Mouse (Mus musculus): ENCODE data around the gene Wdr73. TPM values are rescaled to one million over a fixed set of nuclear protein-coding genes. Genes with fewer than 3 reads are reported as not detected.

The Wdr73 gene
- total and polyA plus RNA-seq, 3 experiments = 42.4 to 55.7 (median 48.1) TPM

DNA sequence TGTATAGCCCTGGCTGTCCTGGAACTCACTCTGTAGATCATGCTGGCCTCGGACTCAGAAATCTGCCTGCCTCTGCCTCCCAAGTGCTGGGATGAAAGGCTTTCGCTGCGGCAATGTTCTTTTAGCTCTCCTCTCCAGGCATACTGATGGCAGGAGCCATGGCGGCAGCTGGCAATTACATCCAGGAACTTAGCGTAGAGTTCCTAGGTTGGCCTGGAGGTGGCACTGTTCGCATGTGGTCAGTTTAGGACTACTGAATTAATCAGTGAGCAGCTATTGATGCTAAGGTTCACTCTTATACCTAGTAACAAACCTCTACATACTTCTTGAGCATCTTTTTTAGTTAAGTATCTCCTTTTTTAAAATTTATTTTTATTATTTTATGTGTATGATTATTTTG, 43.9 kb downstream of the Wdr73 start:
- peak; percentile 72 for DNase-seq (ENCODE audit: extremely low read depth)
- Histone ChIP-seq H3K36me3 (replicated peaks in 1 of 2; ENCODE audit: control insufficient read depth in 1 of 2, insufficient read depth in 1 of 2, low read length in 1 of 2) (no peaks in the 10 kb centered on the region), H3K9me3 (replicated peaks; ENCODE audit: low read length) (peaks cover 5% of the 10 kb centered on the region), H3K27ac (ENCODE audit: insufficient read depth, low read depth) (no peak overlapping the region), H3K4me2 (ENCODE audit: insufficient read depth, low read depth, poor library complexity, severe bottlenecking) (peak overlapping the region; percentile 51), H3K9ac (ENCODE audit: insufficient read depth, low read depth) (peak overlapping the region; percentile 22; the same call in 1 of the 2 replicates), H3K79me2 (replicated peaks; ENCODE audit: control insufficient read depth, extremely low read depth, insufficient read depth, poor library complexity, severe bottlenecking) (no peaks in the 10 kb centered on the region), H3K4me1 (ENCODE audit: control insufficient read depth in 1 of 2, insufficient read depth in 2 of 2) (peaks cover 6 to 22% of the 10 kb centered on the region in 2 experiments; a peak in 3 of 4 replicates), H3K27me3 (replicated peaks) (no peaks in the 10 kb centered on the region), H3K4me3 (replicated peaks in 1 of 3; ENCODE audit: low read depth in 2 of 3, low read length in 2 of 3, poor library complexity in 1 of 3) (no peak overlapping the region)
- in situ Hi-C loops (cut with MboI; ENCODE audit: low pct_ligation_motif_present, low pct_unique_long_range_greater_than_20kb, low sequenced_read_pairs) = no loop called here
- dilution Hi-C loops (cut with MboI; ENCODE audit: extremely low pct_ligation_motif_present, extremely low pct_unique_long_range_greater_than_20kb, low sequenced_read_pairs) = no loop called here
- TF ChIP-seq POLR2A (IDR thresholded peaks at IDR 0.05; ENCODE audit: low read depth, low read length) (peak; percentile 36; the same call in 1 of the 2 replicates), ZC3H11A (IDR thresholded peaks at IDR 0.05; ENCODE audit: low read depth, low read length) (peak; percentile 39), HCFC1 (IDR thresholded peaks at IDR 0.05; ENCODE audit: low read depth, low read length) (peak; percentile 53), RAD21 (IDR thresholded peaks at IDR 0.05; ENCODE audit: low read depth, low read length) (peak; percentile 89), MAZ (IDR thresholded peaks at IDR 0.05; ENCODE audit: low read depth, low read length) (0 out of 2 replicates have a peak, but pooled peaks have one; percentile 18), SIN3A (IDR thresholded peaks at IDR 0.05; ENCODE audit: low read length) (no peak), SMC3 (IDR thresholded peaks at IDR 0.05; ENCODE audit: low read depth, low read length) (peak; percentile 74), ELF1 (IDR thresholded peaks at IDR 0.05; ENCODE audit: low read depth, low read length) (peak; percentile 43), ETS1 (conservative IDR thresholded peaks at IDR 0.05; ENCODE audit: low read depth, low read length) (no peak), TCF12 (IDR thresholded peaks at IDR 0.05; ENCODE audit: low read depth, low read length) (0 out of 2 replicates have a peak, but pooled peaks have one; percentile 13), MAX (IDR thresholded peaks at IDR 0.05; ENCODE audit: low read length) (no peak), CTCF (conservative IDR thresholded peaks at IDR 0.05 in 1 of 2, IDR thresholded peaks at IDR 0.05 in 1 of 2; ENCODE audit: low read depth in 2 of 2, low read length in 2 of 2) (peak; percentile 88 to 92), MYC (IDR thresholded peaks at IDR 0.05; ENCODE audit: low read depth, low read length) (peak; percentile 73)

DNA sequence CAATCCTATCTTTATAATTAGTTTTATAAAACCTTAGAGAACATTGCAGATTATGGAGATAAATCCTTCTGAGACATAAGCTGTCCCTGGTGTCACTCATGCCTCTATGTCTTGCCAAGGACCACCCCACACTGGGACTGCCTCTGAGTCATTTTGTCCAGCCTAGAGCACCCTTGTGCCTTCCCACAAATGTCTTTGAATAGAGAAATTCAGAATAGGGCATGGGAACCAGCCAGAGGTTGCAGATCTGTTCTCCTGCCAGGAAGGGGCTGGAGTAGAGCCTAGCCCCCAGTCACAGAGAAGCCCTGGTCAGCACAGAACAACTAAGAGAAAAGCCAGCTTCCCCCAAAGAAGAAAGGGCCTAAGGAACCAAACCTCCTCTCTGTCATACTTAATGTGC, 45.8 kb downstream of the Wdr73 start:
- no peak for DNase-seq (ENCODE audit: extremely low read depth)
- Histone ChIP-seq H3K4me2 (ENCODE audit: insufficient read depth, low read depth, poor library complexity, severe bottlenecking) (no peak overlapping the region), H3K4me3 (replicated peaks in 1 of 3; ENCODE audit: low read depth in 2 of 3, low read length in 2 of 3, poor library complexity in 1 of 3) (no peak overlapping the region), H3K9me3 (replicated peaks; ENCODE audit: low read length) (peaks cover 5% of the 10 kb centered on the region), H3K79me2 (replicated peaks; ENCODE audit: control insufficient read depth, extremely low read depth, insufficient read depth, poor library complexity, severe bottlenecking) (no peaks in the 10 kb centered on the region), H3K4me1 (ENCODE audit: control insufficient read depth in 1 of 2, insufficient read depth in 2 of 2) (peaks cover 4 to 13% of the 10 kb centered on the region in 2 experiments; a peak in 3 of 4 replicates), H3K36me3 (replicated peaks in 1 of 2; ENCODE audit: control insufficient read depth in 1 of 2, insufficient read depth in 1 of 2, low read length in 1 of 2) (no peaks in the 10 kb centered on the region), H3K27ac (ENCODE audit: insufficient read depth, low read depth) (no peak overlapping the region), H3K9ac (ENCODE audit: insufficient read depth, low read depth) (no peak overlapping the region), H3K27me3 (replicated peaks) (no peaks in the 10 kb centered on the region)
- in situ Hi-C loops (cut with MboI; ENCODE audit: low pct_ligation_motif_present, low pct_unique_long_range_greater_than_20kb, low sequenced_read_pairs) (no loop called here), dilution Hi-C loops (cut with MboI; ENCODE audit: extremely low pct_ligation_motif_present, extremely low pct_unique_long_range_greater_than_20kb, low sequenced_read_pairs) (no loop called here)
- TF ChIP-seq HCFC1 (IDR thresholded peaks at IDR 0.05; ENCODE audit: low read depth, low read length) = no peak
- TF ChIP-seq SMC3 (IDR thresholded peaks at IDR 0.05; ENCODE audit: low read depth, low read length) = no peak
- TF ChIP-seq NRF1 (IDR thresholded peaks at IDR 0.05; ENCODE audit: low read depth, low read length) = no peak
- no peak for TF ChIP-seq USF2 (conservative IDR thresholded peaks at IDR 0.05; ENCODE audit: low read depth, low read length)
- TF ChIP-seq NELFE (IDR thresholded peaks at IDR 0.05; ENCODE audit: low read depth, low read length) = no peak
- no peak for TF ChIP-seq MAZ (IDR thresholded peaks at IDR 0.05; ENCODE audit: low read depth, low read length)
- TF ChIP-seq MXI1 (IDR thresholded peaks at IDR 0.05; ENCODE audit: low read depth, low read length) = no peak
- TF ChIP-seq MEF2A (IDR thresholded peaks at IDR 0.05; ENCODE audit: borderline replicate concordance, low read depth, low read length) = no peak
- TF ChIP-seq JUND (conservative IDR thresholded peaks at IDR 0.05; ENCODE audit: low read depth, low read length) = no peak
- no peak for TF ChIP-seq ELF1 (IDR thresholded peaks at IDR 0.05; ENCODE audit: low read depth, low read length)
- no peak for TF ChIP-seq E2F4 (IDR thresholded peaks at IDR 0.05; ENCODE audit: insufficient replicate concordance, low read depth, low read length)
- TF ChIP-seq MYC (IDR thresholded peaks at IDR 0.05; ENCODE audit: low read depth, low read length) = no peak
- no peak for TF ChIP-seq MAFK (IDR thresholded peaks at IDR 0.05; ENCODE audit: insufficient replicate concordance, low read length)
- no peak for TF ChIP-seq UBTF (IDR thresholded peaks at IDR 0.05; ENCODE audit: low read depth, low read length)
- TF ChIP-seq CHD2 (IDR thresholded peaks at IDR 0.05; ENCODE audit: low read length) = no peak
- no peak for TF ChIP-seq PAX5 (IDR thresholded peaks at IDR 0.05; ENCODE audit: low read length)
- TF ChIP-seq POLR2AphosphoS2 (IDR thresholded peaks at IDR 0.05; ENCODE audit: low read depth, low read length) = no peak

All from CH12.LX (cell line).